Mouse (Mus musculus) spleen, postnatal 14 days (tissue): Measurements from ENCODE around the gene Alpk3.

Source experiments
- DNase-seq, 2 experiments: peaks; one replicate each; pipeline ENCODE4 v3.0.0; 2021 to 2022; ENCODE audit warnings: low spot score in 2 of 2

Gene Alpk3

GRCm38 (mm10) chr7:81074546-81074945 lies 17.1 kb downstream of the Alpk3 start:
- DNase-seq: no peak

GRCm38 (mm10) chr7:81075299-81075698 lies 17.9 kb downstream of the Alpk3 start:
- no peak for DNase-seq

- DNase-seq: no peak
These were observed 18.3 kb downstream of the Alpk3 start for GRCm38 (mm10) chr7:81075732-81076131.

- DNase-seq: no peak
These were observed 19.6 kb downstream of the Alpk3 start for GRCm38 (mm10) chr7:81077009-81077408.

- no peak for DNase-seq
These were observed 21.3 kb downstream of the Alpk3 start for GRCm38 (mm10) chr7:81078740-81079139.

- no peak for DNase-seq
These were observed 36.1 kb downstream of the Alpk3 start for GRCm38 (mm10) chr7:81093420-81093965.

DNA sequence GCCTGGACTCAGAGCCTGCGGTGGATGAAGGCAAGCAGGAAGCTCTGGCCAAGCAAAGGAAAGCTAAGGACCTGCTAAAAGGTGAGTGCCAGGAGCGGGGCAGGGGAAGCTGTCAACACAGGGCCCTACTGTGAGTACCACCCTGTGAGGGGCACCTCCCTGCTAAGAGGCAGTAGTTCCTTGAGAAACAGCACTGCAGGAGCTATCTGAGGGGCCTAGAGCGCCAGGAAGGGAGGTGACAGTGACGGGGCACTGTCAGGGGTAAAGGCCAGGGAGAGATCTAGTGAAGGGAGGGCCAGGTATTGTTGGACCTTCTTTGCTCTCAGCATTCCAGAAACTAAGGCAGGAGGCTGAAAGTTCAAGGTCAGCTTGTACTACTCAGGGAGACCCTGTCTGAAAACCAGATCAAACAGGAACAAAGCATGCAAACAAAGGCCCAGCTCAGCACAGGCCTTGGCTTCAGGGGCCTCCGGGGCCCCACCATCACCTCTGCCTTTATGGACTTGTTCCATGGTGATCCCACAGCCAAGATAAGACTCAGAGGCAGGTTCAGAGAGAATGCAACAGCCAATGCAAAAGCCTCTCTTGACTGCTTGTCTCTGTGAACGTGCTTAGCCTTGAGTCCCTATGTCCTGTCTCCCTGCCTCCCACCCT lies 36.8 kb downstream of the Alpk3 start:
- DNase-seq: no peak

- DNase-seq: no peak
These were observed 42.9 kb downstream of the Alpk3 start for GRCm38 (mm10) chr7:81100341-81100740.

- DNase-seq: no peak
These were observed 45.5 kb downstream of the Alpk3 start for GRCm38 (mm10) chr7:81102854-81103253.

- no peak for DNase-seq
These were observed 48.1 kb downstream of the Alpk3 start for GRCm38 (mm10) chr7:81105525-81105924.

GRCm38 (mm10) chr7:81108226-81108625 lies 50.8 kb downstream of the Alpk3 start:
- no peak for DNase-seq

- DNase-seq: no peak
These were observed 52.6 kb downstream of the Alpk3 start for GRCm38 (mm10) chr7:81109717-81110651.

DNA sequence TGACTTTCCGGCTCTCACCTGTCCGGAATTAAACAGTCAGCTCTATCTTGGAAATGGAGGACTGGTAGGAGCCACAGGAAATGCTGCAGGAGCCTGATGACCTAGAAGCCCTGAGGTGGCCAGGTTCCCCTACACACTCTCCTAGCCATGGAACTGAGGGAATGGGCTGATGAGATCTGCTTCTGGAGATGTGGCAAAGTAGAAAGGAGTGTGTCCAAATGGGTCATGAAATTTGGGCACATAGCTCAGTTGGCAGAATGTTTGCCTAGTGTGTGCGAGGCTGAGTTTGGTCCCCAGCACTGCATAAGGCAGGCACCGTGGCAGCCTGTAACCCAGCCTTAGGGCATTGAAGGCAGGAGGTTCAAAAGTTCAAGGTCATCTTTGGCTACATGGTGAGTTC lies 53.4 kb downstream of the Alpk3 start:
- no peak for DNase-seq

- no peak for DNase-seq
These were observed 54.3 kb downstream of the Alpk3 start for GRCm38 (mm10) chr7:81111729-81112128.

DNA sequence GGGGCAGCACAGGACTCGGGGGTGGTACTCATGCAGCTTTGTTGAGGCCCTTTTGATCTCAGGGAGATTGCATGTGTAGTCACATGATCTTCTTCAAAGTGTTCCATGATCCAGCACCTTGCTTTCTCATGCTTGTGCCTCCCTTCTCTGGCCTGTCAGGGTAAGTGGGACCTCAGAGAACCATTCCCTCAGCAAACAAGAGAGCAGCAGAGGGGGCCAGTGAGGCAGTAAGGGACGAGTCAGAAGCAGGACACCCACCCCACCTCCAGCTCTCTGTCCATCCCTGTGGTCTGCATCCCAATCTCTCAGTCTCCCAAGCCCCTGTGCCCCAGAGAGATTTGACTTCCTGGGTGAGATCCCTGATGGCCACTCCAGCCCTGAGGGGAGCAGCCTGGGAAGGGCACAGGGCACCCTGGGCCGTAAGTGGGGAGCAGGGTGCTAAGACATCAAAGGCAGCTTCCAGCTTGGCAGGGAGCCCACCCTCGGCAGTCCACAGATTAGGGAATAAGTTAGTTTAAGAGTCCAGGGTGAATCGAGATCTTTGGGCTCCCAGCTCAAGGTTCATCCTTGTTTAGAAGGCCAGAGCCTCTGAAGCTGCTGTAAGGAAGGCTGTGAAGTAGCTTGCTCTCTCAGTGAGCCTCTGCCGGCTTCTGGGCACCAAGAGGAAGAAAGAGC lies 55.4 kb downstream of the Alpk3 start:
- no peak for DNase-seq

- no peak for DNase-seq
These were observed 57.2 kb downstream of the Alpk3 start, which contains the start of gene Slc28a1 for GRCm38 (mm10) chr7:81114555-81114954. Slc28a1 (plus strand) TSS chr7:81114799.

DNA sequence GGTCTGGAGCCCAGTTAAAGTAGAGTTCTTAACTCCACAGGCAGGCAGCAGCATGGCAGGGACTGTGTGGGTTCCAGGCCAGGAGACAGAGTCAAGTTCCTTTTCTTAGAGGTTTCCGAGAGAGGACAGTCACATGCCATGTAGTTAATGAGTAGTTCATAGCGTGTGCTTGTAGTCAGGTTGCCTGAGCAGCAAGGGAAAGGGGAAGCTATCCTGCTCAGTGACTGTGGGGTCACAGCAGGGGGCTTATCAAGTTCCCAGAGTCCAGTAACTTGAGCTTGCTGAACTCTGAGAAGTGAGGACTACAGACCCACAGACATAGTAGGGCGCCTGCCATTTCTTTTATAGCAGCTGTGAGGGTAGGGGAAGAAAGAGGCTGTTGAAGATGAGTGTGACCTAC lies 63.7 kb downstream of the Alpk3 start:
- no peak for DNase-seq

- DNase-seq: no peak
These were observed 65.4 kb downstream of the Alpk3 start for GRCm38 (mm10) chr7:81122808-81123207.

DNA sequence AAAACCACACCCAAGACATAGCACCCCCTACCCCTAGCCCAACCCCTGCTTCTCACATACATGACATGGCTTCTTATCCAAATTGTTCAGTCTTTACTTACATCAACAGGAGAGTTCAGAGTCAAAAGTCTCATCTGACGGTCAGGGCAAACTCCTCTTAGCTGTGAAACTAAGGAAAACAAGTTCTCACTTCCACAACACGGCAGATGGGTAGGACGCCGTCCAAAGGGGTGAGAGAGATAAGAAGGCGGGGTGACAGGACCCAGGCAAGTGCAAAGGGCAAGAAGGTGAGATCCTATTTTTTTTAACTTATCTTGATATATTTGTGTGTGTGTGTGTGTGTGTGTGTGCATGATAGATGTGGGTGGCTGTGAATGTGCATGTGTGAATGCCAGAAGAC lies 66.2 kb downstream of the Alpk3 start:
- DNase-seq: no peak

DNA sequence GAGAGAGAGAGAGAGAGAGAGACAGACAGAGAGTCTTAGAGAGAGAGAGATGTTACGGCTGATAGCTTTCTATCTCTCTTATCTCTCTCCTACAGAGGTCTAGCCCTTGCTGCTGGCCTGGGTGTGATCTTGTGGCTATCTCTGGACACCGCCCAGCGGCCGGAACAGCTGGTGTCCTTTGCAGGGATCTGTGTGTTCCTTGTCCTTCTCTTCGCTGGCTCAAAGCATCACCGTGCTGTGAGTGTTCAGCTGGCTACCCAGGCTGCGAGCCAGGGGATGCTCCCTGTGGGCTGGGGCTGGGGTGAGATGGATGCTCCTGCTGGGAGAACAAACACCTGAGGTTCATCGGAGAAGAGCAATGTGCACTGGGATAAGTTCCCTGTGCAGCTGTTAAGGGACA lies 67.4 kb downstream of the Alpk3 start:
- no peak for DNase-seq

DNA sequence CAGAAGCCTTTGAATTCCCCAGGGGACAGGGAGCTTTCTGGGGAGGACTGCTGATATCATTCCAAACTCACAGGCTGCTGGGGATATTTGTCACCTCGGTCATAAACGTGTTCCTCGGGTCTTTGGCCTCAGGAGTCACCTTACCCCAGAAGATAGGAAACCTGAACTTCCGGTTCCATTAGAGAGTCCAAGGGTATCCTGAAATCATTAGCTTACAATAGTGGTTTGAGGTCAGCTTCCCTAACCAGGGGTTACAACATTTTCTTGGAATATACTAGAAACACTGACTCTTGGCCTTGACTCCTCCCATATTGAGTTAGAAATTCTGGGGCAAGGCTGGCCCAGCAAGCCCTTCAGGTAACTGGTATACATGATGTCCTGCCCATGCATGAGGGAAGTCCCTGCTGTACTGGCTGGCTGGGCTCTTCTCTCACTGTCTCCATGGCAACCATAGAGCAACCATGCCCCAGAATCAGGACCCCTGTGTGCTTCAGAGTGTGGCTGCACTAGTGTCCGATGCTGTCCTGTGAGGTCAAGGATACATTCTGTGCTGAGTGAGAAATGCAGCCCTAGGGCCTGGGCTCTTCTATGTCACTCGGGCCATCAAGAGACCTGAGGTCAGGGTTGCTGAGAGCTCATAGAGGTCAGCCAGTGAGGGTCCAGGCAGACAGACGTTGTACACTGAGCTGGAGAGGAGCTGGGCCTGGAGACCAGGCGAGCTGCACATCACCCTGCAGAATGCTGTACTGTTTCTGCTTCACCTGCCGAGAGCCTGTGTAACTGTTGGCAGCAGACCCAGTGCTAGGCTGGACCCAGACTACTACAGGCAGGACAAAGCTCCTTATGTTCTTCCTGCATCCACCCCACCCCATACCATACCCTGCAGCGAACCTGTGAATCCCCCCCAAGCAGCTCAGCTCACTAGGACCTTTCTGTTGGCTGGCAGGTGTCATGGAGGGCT lies 68.1 kb downstream of the Alpk3 start:
- no peak for DNase-seq
